Mouse (Mus musculus): ENCODE data around the gene Ggn. TPM values are rescaled to one million over a fixed set of nuclear protein-coding genes. Genes with fewer than 3 reads are reported as not detected.
A peak's percentile ranks its signal among the peaks of the same experiment; 100 is the strongest.

The Ggn gene
- polyA plus RNA-seq, 1 experiment from 2014 or later: 0.95 TPM

GRCm38 (mm10) chr7:29144006-29144405 is 26.0 kb upstream of the Ggn start:
- Histone ChIP-seq H3K9ac (no peak overlapping the region), H3K9me3 (0 out of 2 replicates have a peak, but pooled peaks cover 3% of the 10 kb centered on the region), H3K27me3 (replicated peaks) (no peaks in the 10 kb centered on the region), H3K27ac (no peak overlapping the region), H3K4me3 (no peak overlapping the region), H3K4me1 (no peaks in the 10 kb centered on the region), H3K36me3 (no peaks in the 10 kb centered on the region), H3K4me2 (replicated peaks) (no peak overlapping the region)
- ATAC-seq (ENCODE audit: low FRiP score, low read depth): no peak
- WGBS: 95% methylated on average over 4 of the region's 4 CpGs

- 90% methylated on average over 7 of the region's 7 CpGs for WGBS
- H3K36me3 ChIP-seq: no peaks in the 10 kb centered on the region
- H3K4me3 ChIP-seq: no peak overlapping the region
- H3K4me1 ChIP-seq: no peaks in the 10 kb centered on the region
- H3K9ac ChIP-seq: no peak overlapping the region
- no peak for ATAC-seq (ENCODE audit: low FRiP score, low read depth)
- no peaks in the 10 kb centered on the region for H3K27me3 ChIP-seq (replicated peaks)
- H3K27ac ChIP-seq: no peak overlapping the region
- H3K4me2 ChIP-seq (replicated peaks): no peak overlapping the region
- H3K9me3 ChIP-seq: 0 out of 2 replicates have a peak, but pooled peaks cover 3% of the 10 kb centered on the region
Observed at GRCm38 (mm10) chr7:29146625-29147367, 23.2 kb upstream of the Ggn start.

GRCm38 (mm10) chr7:29148771-29149170 is 21.2 kb upstream of the Ggn start:
- 90% methylated on average over 15 of the region's 15 CpGs for WGBS
- H3K9ac ChIP-seq: no peak overlapping the region
- no peak overlapping the region for H3K27ac ChIP-seq
- ATAC-seq (ENCODE audit: low FRiP score, low read depth): no peak
- H3K4me3 ChIP-seq: no peak overlapping the region
- no peak overlapping the region for H3K4me2 ChIP-seq (replicated peaks)
- H3K9me3 ChIP-seq: 0 out of 2 replicates have a peak, but pooled peaks cover 3% of the 10 kb centered on the region
- H3K27me3 ChIP-seq (replicated peaks): no peaks in the 10 kb centered on the region
- no peaks in the 10 kb centered on the region for H3K36me3 ChIP-seq
- no peaks in the 10 kb centered on the region for H3K4me1 ChIP-seq

- Histone ChIP-seq H3K4me1 (peaks cover 4% of the 10 kb centered on the region; the same call in 1 of the 2 replicates), H3K4me3 (no peak overlapping the region), H3K27me3 (replicated peaks) (no peaks in the 10 kb centered on the region), H3K27ac (no peak overlapping the region), H3K9me3 (peaks cover 4% of the 10 kb centered on the region; the same call in 1 of the 2 replicates), H3K4me2 (replicated peaks) (no peak overlapping the region), H3K9ac (no peak overlapping the region), H3K36me3 (0 out of 2 replicates have a peak, but pooled peaks cover 5% of the 10 kb centered on the region)
- no peak for ATAC-seq (ENCODE audit: low FRiP score, low read depth)
- 67% methylated on average over 10 of the region's 10 CpGs for WGBS
Observed at GRCm38 (mm10) chr7:29151486-29151885, 18.5 kb upstream of the Ggn start.

GRCm38 (mm10) chr7:29154018-29154720 is 15.8 kb upstream of the Ggn start:
- no peak for ATAC-seq (ENCODE audit: low FRiP score, low read depth)
- WGBS: 95% methylated on average over 14 of the region's 14 CpGs
- H3K9me3 ChIP-seq: peaks cover 4% of the 10 kb centered on the region; the same call in 1 of the 2 replicates
- H3K9ac ChIP-seq: no peak overlapping the region
- no peak overlapping the region for H3K27ac ChIP-seq
- H3K36me3 ChIP-seq: 0 out of 2 replicates have a peak, but pooled peaks cover 5% of the 10 kb centered on the region
- peaks cover 13% of the 10 kb centered on the region for H3K27me3 ChIP-seq (replicated peaks)
- H3K4me3 ChIP-seq: no peak overlapping the region
- H3K4me2 ChIP-seq (replicated peaks): no peak overlapping the region
- H3K4me1 ChIP-seq: peaks cover 4% of the 10 kb centered on the region; the same call in 1 of the 2 replicates

- Histone ChIP-seq H3K4me2 (replicated peaks) (peak overlapping the region; percentile 98), H3K4me1 (peaks cover 4% of the 10 kb centered on the region; the same call in 1 of the 2 replicates), H3K4me3 (peak overlapping the region; percentile 77), H3K27ac (peak overlapping the region; percentile 87), H3K9me3 (peaks cover 4% of the 10 kb centered on the region; the same call in 1 of the 2 replicates), H3K36me3 (0 out of 2 replicates have a peak, but pooled peaks cover 5% of the 10 kb centered on the region), H3K9ac (peak overlapping the region; percentile 82), H3K27me3 (replicated peaks) (peaks cover 24% of the 10 kb centered on the region)
- WGBS: 8% methylated on average over 37 of the region's 37 CpGs
- ATAC-seq (ENCODE audit: low FRiP score, low read depth): peak; percentile 92
Observed at GRCm38 (mm10) chr7:29155196-29155837, 14.7 kb upstream of the Ggn start.

- Histone ChIP-seq H3K4me2 (replicated peaks) (peak within 1 kb of the TSS; percentile 98), H3K4me3 (peak within 1 kb of the TSS; percentile 77), H3K27ac (peak within 1 kb of the TSS; percentile 87), H3K4me1 (peaks cover 4% of the 10 kb centered on the region; the same call in 1 of the 2 replicates), H3K36me3 (peaks cover 8% of the 10 kb centered on the region; the same call in 1 of the 2 replicates), H3K9ac (peak within 1 kb of the TSS; percentile 82), H3K27me3 (replicated peaks) (peaks cover 24% of the 10 kb centered on the region), H3K9me3 (peaks cover 4% of the 10 kb centered on the region; the same call in 1 of the 2 replicates)
- peak; percentile 83 for ATAC-seq (ENCODE audit: low FRiP score, low read depth)
- whole genome bisulfite sequencing: 3% methylated on average over 68 of the region's 68 CpGs
Observed at GRCm38 (mm10) chr7:29155838-29156782, 13.9 kb upstream of the Ggn start, which contains the start of gene Fam98c. Fam98c (minus strand) TSS chr7:29156234.

GRCm38 (mm10) chr7:29158264-29158663 is 11.7 kb upstream of the Ggn start:
- Histone ChIP-seq H3K4me1 (peaks cover 7% of the 10 kb centered on the region; the same call in 1 of the 2 replicates), H3K4me3 (no peak overlapping the region), H3K9ac (no peak overlapping the region), H3K9me3 (peaks cover 4% of the 10 kb centered on the region; the same call in 1 of the 2 replicates), H3K36me3 (peaks cover 18% of the 10 kb centered on the region), H3K27ac (no peak overlapping the region), H3K27me3 (replicated peaks) (peaks cover 27% of the 10 kb centered on the region), H3K4me2 (replicated peaks) (no peak overlapping the region)
- 3% methylated on average over 5 of the region's 5 CpGs for WGBS
- ATAC-seq (ENCODE audit: low FRiP score, low read depth): no peak

GRCm38 (mm10) chr7:29162294-29162693 is 7.7 kb upstream of the Ggn start:
- H3K9me3 ChIP-seq: no peaks in the 10 kb centered on the region
- no peak overlapping the region for H3K4me3 ChIP-seq
- peaks cover 27% of the 10 kb centered on the region for H3K27me3 ChIP-seq (replicated peaks)
- no peak overlapping the region for H3K27ac ChIP-seq
- 87% methylated on average over 5 of the region's 5 CpGs for WGBS
- 0 out of 2 replicates have a peak, but pooled peaks cover 2% of the 10 kb centered on the region for H3K4me1 ChIP-seq
- ATAC-seq (ENCODE audit: low FRiP score, low read depth): no peak
- H3K9ac ChIP-seq: no peak overlapping the region
- peaks cover 22% of the 10 kb centered on the region for H3K36me3 ChIP-seq
- no peak overlapping the region for H3K4me2 ChIP-seq (replicated peaks)

- no peak for ATAC-seq (ENCODE audit: low FRiP score, low read depth)
- peaks cover 7% of the 10 kb centered on the region; the same call in 1 of the 2 replicates for H3K4me1 ChIP-seq
- no peaks in the 10 kb centered on the region for H3K9me3 ChIP-seq
- H3K27ac ChIP-seq: no peak overlapping the region
- no peak overlapping the region for H3K4me3 ChIP-seq
- H3K4me2 ChIP-seq (replicated peaks): no peak overlapping the region
- WGBS: 24% methylated on average over 9 of the region's 9 CpGs
- H3K27me3 ChIP-seq (replicated peaks): peaks cover 29% of the 10 kb centered on the region
- H3K9ac ChIP-seq: no peak overlapping the region
- H3K36me3 ChIP-seq: peaks cover 22% of the 10 kb centered on the region
Observed at GRCm38 (mm10) chr7:29162750-29163525, 7.1 kb upstream of the Ggn start.
